Mouse (Mus musculus): ENCODE measurements around the gene Gm45233. TPM values are rescaled to one million over a fixed set of nuclear protein-coding genes. Genes with fewer than 3 reads are reported as not detected.

The Gm45233 gene
- polyA plus RNA-seq, 1 experiment, result 1.8 TPM

- no peak overlapping the region for H3K4me3 ChIP-seq (ENCODE audit: insufficient read depth, low read depth, low read length)
- DNase-seq, result no peak
- H3K27ac ChIP-seq (ENCODE audit: insufficient read depth, low read depth, low read length), result no peak overlapping the region
- WGBS, result 50% methylated on average over 9 of the region's 9 CpGs
- H3K27me3 ChIP-seq (replicated peaks; ENCODE audit: control insufficient read depth, insufficient read depth, low read length), result no peaks in the 10 kb centered on the region
- no peak for TF ChIP-seq CTCF (conservative IDR thresholded peaks at IDR 0.05; ENCODE audit: insufficient read depth, insufficient read length, low read depth, low read length)
- TF ChIP-seq POLR2A (IDR thresholded peaks at IDR 0.05; ENCODE audit: low read depth, low read length), result no peak
- no peaks in the 10 kb centered on the region for H3K4me1 ChIP-seq (ENCODE audit: control insufficient read depth, insufficient read depth, low read length)
- H3K36me3 ChIP-seq (ENCODE audit: control insufficient read depth, insufficient read depth, low read length), result no peaks in the 10 kb centered on the region
Measured at GRCm38 (mm10) chr7:43490861-43491260, 46.9 kb downstream of the Gm45233 start.

- no peaks in the 10 kb centered on the region for H3K36me3 ChIP-seq (ENCODE audit: control insufficient read depth, insufficient read depth, low read length)
- no peaks in the 10 kb centered on the region for H3K4me1 ChIP-seq (ENCODE audit: control insufficient read depth, insufficient read depth, low read length)
- DNase-seq, result peak; percentile 52
- no peak overlapping the region for H3K4me3 ChIP-seq (ENCODE audit: insufficient read depth, low read depth, low read length)
- no peak overlapping the region for H3K27ac ChIP-seq (ENCODE audit: insufficient read depth, low read depth, low read length)
- TF ChIP-seq POLR2A (IDR thresholded peaks at IDR 0.05; ENCODE audit: low read depth, low read length) (no peak), CTCF (conservative IDR thresholded peaks at IDR 0.05; ENCODE audit: insufficient read depth, insufficient read length, low read depth, low read length) (peak; percentile 67)
- WGBS, result 13% methylated on average over 21 of the region's 21 CpGs
- H3K27me3 ChIP-seq (replicated peaks; ENCODE audit: control insufficient read depth, insufficient read depth, low read length), result no peaks in the 10 kb centered on the region
Measured at GRCm38 (mm10) chr7:43495343-43496021, 51.6 kb downstream of the Gm45233 start.

GRCm38 (mm10) chr7:43511707-43512478 lies 68.0 kb downstream of the Gm45233 start:
- WGBS, result 46% methylated on average over 4 of the region's 4 CpGs
- no peak for DNase-seq

GRCm38 (mm10) chr7:43512519-43512918 lies 68.6 kb downstream of the Gm45233 start:
- no peaks in the 10 kb centered on the region for H3K4me1 ChIP-seq (ENCODE audit: control insufficient read depth, insufficient read depth, low read length)
- TF ChIP-seq POLR2A (IDR thresholded peaks at IDR 0.05; ENCODE audit: low read depth, low read length), result no peak
- TF ChIP-seq CTCF (conservative IDR thresholded peaks at IDR 0.05; ENCODE audit: insufficient read depth, insufficient read length, low read depth, low read length), result no peak
- DNase-seq, result no peak
- no peaks in the 10 kb centered on the region for H3K36me3 ChIP-seq (ENCODE audit: control insufficient read depth, insufficient read depth, low read length)
- no peak overlapping the region for H3K4me3 ChIP-seq (ENCODE audit: insufficient read depth, low read depth, low read length)
- H3K27ac ChIP-seq (ENCODE audit: insufficient read depth, low read depth, low read length), result no peak overlapping the region
- H3K27me3 ChIP-seq (replicated peaks; ENCODE audit: control insufficient read depth, insufficient read depth, low read length), result no peaks in the 10 kb centered on the region; the same call in 1 of the 2 replicates
- 75% methylated on average over 4 of the region's 4 CpGs for WGBS

More at GRCm38 (mm10) chr7:43511707-43512478, 68.0 kb downstream of the Gm45233 start:
- Histone ChIP-seq H3K27ac (ENCODE audit: insufficient read depth, low read depth, low read length) (no peak overlapping the region), H3K4me3 (ENCODE audit: insufficient read depth, low read depth, low read length) (no peak overlapping the region), H3K36me3 (ENCODE audit: control insufficient read depth, insufficient read depth, low read length) (no peaks in the 10 kb centered on the region), H3K4me1 (ENCODE audit: control insufficient read depth, insufficient read depth, low read length) (no peaks in the 10 kb centered on the region), H3K27me3 (replicated peaks; ENCODE audit: control insufficient read depth, insufficient read depth, low read length) (no peaks in the 10 kb centered on the region; the same call in 1 of the 2 replicates)
- TF ChIP-seq CTCF (conservative IDR thresholded peaks at IDR 0.05; ENCODE audit: insufficient read depth, insufficient read length, low read depth, low read length) (no peak), POLR2A (IDR thresholded peaks at IDR 0.05; ENCODE audit: low read depth, low read length) (no peak)

Other genes with a start within 250 kb of the Gm45233 start
- 3.7 and 4.6 TPM in 2 replicates for gene Zfp715, start 130.8 kb upstream of the Gm45233 start, polyA plus RNA-seq (2012; rRNA removed)
- gene Siglecf, start 92.8 kb upstream of the Gm45233 start, polyA plus RNA-seq (2012; rRNA removed), result 0.04 and 0.13 TPM in 2 replicates
- 1.4 and 7.7 TPM in 2 replicates for gene Siglecg, start 35.9 kb upstream of the Gm45233 start, polyA plus RNA-seq (2012; rRNA removed)
- gene Lim2, start 16.5 kb upstream of the Gm45233 start, polyA plus RNA-seq (2012; rRNA removed), result not detected in 2 replicates
- 2.0 and 8.4 TPM in 2 replicates for gene Nkg7, start 7.1 kb upstream of the Gm45233 start, polyA plus RNA-seq (2012; rRNA removed)
- gene Cldnd2, start 3.3 kb upstream of the Gm45233 start, polyA plus RNA-seq (2012; rRNA removed), result 0.33 TPM in 1 of 2 replicates, not detected in the other
- gene Etfb, start within 50 bp of the Gm45233 start, polyA plus RNA-seq (2012; rRNA removed), result 477 and 614 TPM in 2 replicates
- gene Vsig10l, start 19.0 kb downstream of the Gm45233 start, polyA plus RNA-seq (2012; rRNA removed), result 5.9 and 6.7 TPM in 2 replicates
- 1.0 and 1.1 TPM in 2 replicates for gene Iglon5, start 45.9 kb downstream of the Gm45233 start, polyA plus RNA-seq (2012; rRNA removed)
- not detected in 2 replicates for gene 4931406B18Rik, start 61.8 kb downstream of the Gm45233 start, polyA plus RNA-seq (2012; rRNA removed)
- 2.4 and 3.9 TPM in 2 replicates for gene Cd33, start 100.3 kb downstream of the Gm45233 start, polyA plus RNA-seq (2012; rRNA removed)
- gene Zfp658, start 118.1 kb downstream of the Gm45233 start, polyA plus RNA-seq (2012; rRNA removed), result 0.91 and 1.1 TPM in 2 replicates
- 2.1 and 2.6 TPM in 2 replicates for gene Zfp719, start 135.5 kb downstream of the Gm45233 start, polyA plus RNA-seq (2012; rRNA removed)
- not detected in 2 replicates for gene Zfp819, start 163.0 kb downstream of the Gm45233 start, polyA plus RNA-seq (2012; rRNA removed)
- not detected in 2 replicates for gene Ceacam18, start 190.6 kb downstream of the Gm45233 start, polyA plus RNA-seq (2012; rRNA removed)
- gene Siglece, start 216.0 kb downstream of the Gm45233 start, polyA plus RNA-seq (2012; rRNA removed), result 2.8 and 3.8 TPM in 2 replicates
- gene Ctu1, start 227.9 kb downstream of the Gm45233 start, polyA plus RNA-seq (2012; rRNA removed), result 6.1 and 7.0 TPM in 2 replicates
- gene Klk14, start 246.3 kb downstream of the Gm45233 start, polyA plus RNA-seq (2012; rRNA removed), result 0.11 TPM in 1 of 2 replicates, not detected in the other

All from kidney, adult 2 months (tissue).